Mouse (Mus musculus): Measurements from ENCODE around the gene Olfr965. TPM values are rescaled to one million over a fixed set of nuclear protein-coding genes. Genes with fewer than 3 reads are reported as not detected.

Gene Olfr965
- polyA plus RNA-seq, 1 experiment from 2014 or later = not detected

Other genes with a start within 250 kb of the Olfr965 start
- gene Olfr955, start 239.4 kb upstream of the Olfr965 start, polyA plus RNA-seq (2016; fragmentation: Nextera tagmentation; extraction: Ambion mirVana) = not detected in 2 replicates
- not detected in 2 replicates for gene Olfr44, start 217.4 kb upstream of the Olfr965 start, polyA plus RNA-seq (2016; fragmentation: Nextera tagmentation; extraction: Ambion mirVana)
- gene Olfr957, start 195.5 kb upstream of the Olfr965 start, polyA plus RNA-seq (2016; fragmentation: Nextera tagmentation; extraction: Ambion mirVana) = not detected in 2 replicates
- not detected in 2 replicates for gene Olfr958, start 157.3 kb upstream of the Olfr965 start, polyA plus RNA-seq (2016; fragmentation: Nextera tagmentation; extraction: Ambion mirVana)
- not detected in 2 replicates for gene Olfr959, start 135.8 kb upstream of the Olfr965 start, polyA plus RNA-seq (2016; fragmentation: Nextera tagmentation; extraction: Ambion mirVana)
- 6.0 and 10.1 TPM in 2 replicates for gene AW551984, start 107.0 kb upstream of the Olfr965 start, polyA plus RNA-seq (2016; fragmentation: Nextera tagmentation; extraction: Ambion mirVana)
- gene Olfr148, start 100.7 kb upstream of the Olfr965 start, polyA plus RNA-seq (2016; fragmentation: Nextera tagmentation; extraction: Ambion mirVana) = not detected in 2 replicates
- not detected in 2 replicates for gene Olfr960, start 90.0 kb upstream of the Olfr965 start, polyA plus RNA-seq (2016; fragmentation: Nextera tagmentation; extraction: Ambion mirVana)
- not detected in 2 replicates for gene Olfr961, start 66.3 kb upstream of the Olfr965 start, polyA plus RNA-seq (2016; fragmentation: Nextera tagmentation; extraction: Ambion mirVana)
- gene Olfr963, start 44.1 kb upstream of the Olfr965 start, polyA plus RNA-seq (2016; fragmentation: Nextera tagmentation; extraction: Ambion mirVana) = not detected in 2 replicates
- gene Olfr149, start 4.2 kb upstream of the Olfr965 start, polyA plus RNA-seq (2016; fragmentation: Nextera tagmentation; extraction: Ambion mirVana) = not detected in 2 replicates
- not detected in 2 replicates for gene Olfr150, start 19.6 kb downstream of the Olfr965 start, polyA plus RNA-seq (2016; fragmentation: Nextera tagmentation; extraction: Ambion mirVana)
- not detected in 2 replicates for gene Olfr967, start 34.9 kb downstream of the Olfr965 start, polyA plus RNA-seq (2016; fragmentation: Nextera tagmentation; extraction: Ambion mirVana)
- gene Olfr968, start 71.9 kb downstream of the Olfr965 start, polyA plus RNA-seq (2016; fragmentation: Nextera tagmentation; extraction: Ambion mirVana) = not detected in 2 replicates
- not detected in 2 replicates for gene Olfr969, start 79.6 kb downstream of the Olfr965 start, polyA plus RNA-seq (2016; fragmentation: Nextera tagmentation; extraction: Ambion mirVana)
- gene Olfr970, start 97.5 kb downstream of the Olfr965 start, polyA plus RNA-seq (2016; fragmentation: Nextera tagmentation; extraction: Ambion mirVana) = not detected in 2 replicates
- not detected in 2 replicates for gene Olfr971, start 125.5 kb downstream of the Olfr965 start, polyA plus RNA-seq (2016; fragmentation: Nextera tagmentation; extraction: Ambion mirVana)
- not detected in 2 replicates for gene Olfr972, start 155.1 kb downstream of the Olfr965 start, polyA plus RNA-seq (2016; fragmentation: Nextera tagmentation; extraction: Ambion mirVana)
- gene Olfr229, start 196.0 kb downstream of the Olfr965 start, polyA plus RNA-seq (2016; fragmentation: Nextera tagmentation; extraction: Ambion mirVana) = not detected in 2 replicates
- not detected in 2 replicates for gene Olfr974, start 226.1 kb downstream of the Olfr965 start, polyA plus RNA-seq (2016; fragmentation: Nextera tagmentation; extraction: Ambion mirVana)
- not detected in 2 replicates for gene Olfr975, start 240.7 kb downstream of the Olfr965 start, polyA plus RNA-seq (2016; fragmentation: Nextera tagmentation; extraction: Ambion mirVana)
- not detected in 2 replicates for gene Olfr976, start 249.8 kb downstream of the Olfr965 start, polyA plus RNA-seq (2016; fragmentation: Nextera tagmentation; extraction: Ambion mirVana)

Measured in hindbrain, embryonic 10.5 days (tissue).